Mouse (Mus musculus) B cell, adult 2 months (primary cell): Measurements from ENCODE around the gene Gpr19.
A peak's percentile ranks its signal among the peaks of the same experiment; 100 is the strongest.

Source experiments
- DNase-seq, 2 experiments: peaks; one replicate each; pipeline ENCODE4 v3.0.0; 2022

The Gpr19 gene

DNA sequence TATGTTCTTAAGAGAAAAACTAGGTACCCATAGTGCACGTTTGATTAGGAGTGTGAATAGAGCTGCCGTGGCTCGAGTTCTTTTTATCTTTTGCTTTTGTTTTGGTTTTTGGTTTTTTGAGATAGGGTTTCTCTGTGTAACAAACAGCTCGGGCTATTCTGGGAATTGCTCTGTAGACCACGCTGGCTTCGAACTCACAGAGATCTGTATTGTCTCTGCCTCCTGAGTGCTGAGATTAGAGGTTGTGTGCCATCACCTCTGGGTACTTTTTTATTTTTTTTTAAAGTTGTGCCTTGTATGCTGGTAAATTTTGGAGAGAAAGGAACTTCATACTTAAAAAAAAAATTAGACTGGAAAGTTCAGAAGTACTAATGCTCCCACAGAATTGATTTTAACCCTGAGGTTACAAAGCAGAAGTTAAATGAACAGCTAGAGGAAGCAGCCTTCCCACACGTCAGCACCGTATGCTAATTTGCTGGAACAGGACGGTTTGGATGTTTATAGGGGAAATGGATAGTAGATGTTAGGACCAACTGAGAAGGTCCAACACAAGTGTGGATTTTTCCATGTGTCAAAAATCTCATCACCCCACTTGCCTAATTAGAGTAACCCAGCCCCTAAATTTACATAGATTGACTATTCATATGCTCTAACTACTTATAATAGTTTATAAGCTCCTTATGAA lies 24.3 kb upstream of the Gpr19 start:
- DNase-seq: peak; percentile 57 to 60

DNA sequence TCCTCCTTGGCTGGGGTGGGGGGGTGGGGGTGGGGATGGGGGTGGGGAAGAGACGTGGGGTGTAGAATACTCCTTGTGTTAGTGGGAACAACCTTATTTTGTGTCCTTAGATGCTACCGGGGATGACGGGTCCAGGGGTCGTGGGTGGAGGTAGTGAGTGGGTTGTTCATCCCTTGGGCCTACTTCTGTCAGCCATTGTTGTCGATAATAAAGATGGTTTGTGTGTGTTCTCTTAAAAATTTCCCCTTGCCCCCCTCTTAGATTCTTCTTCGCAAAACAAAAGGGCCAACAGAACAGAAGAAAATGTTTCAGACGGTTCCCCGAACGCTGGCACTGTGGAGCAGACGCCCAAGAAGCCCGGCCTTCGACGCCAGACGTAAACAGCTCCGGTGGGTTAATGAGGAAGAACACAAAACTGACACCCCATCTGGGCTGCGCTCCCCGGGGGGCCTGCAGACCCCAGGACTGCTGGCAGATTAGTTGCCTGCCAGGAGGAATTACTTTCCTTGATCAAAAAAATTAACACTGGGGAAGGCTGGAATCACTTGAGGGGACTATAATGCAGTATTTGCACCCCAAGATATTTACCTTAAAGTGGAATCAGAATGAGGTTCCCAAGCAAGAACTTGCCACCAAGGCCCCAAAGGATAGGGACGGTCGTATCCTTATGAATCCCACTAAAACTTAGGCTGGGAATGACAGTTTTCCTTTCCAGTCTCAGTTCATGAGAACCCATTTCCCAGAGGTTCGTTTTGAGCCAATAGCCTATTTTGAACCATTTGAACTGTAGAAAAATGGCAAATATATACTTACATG lies 23.5 kb upstream of the Gpr19 start:
- peak; percentile 50 to 55 for DNase-seq

GRCm38 (mm10) chr6:134921014-134921694 lies 22.8 kb upstream of the Gpr19 start:
- peak; percentile 61 to 68 for DNase-seq

GRCm38 (mm10) chr6:134920190-134921013 lies 22.0 kb upstream of the Gpr19 start, which contains the start of gene Cdkn1b:
TSS of gene Cdkn1b (plus strand) at chr6:134920401.
- DNase-seq: peak; percentile 86 to 88

- no peak for DNase-seq
Observed at GRCm38 (mm10) chr6:134919511-134920189, 21.3 kb upstream of the Gpr19 start.

DNA sequence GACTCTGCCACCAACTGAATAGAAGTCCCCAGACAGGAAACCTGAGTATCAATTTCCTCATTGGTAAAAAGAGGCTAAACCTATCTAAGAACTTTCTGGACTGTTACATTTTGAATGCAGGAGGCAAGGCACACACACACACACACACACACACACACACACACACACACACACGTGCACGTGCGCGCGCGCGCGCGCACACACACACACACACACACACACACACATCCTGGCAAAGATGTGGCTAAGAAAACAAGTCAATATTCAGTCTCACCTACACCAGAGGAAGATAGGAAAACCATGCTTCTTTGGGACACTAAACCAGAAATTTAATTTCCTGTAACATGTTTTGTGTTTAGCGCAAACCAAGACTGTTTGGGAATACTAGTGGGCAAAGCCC lies 20.4 kb upstream of the Gpr19 start:
- peak in 1 of 2 experiments; percentile 30 for DNase-seq

GRCm38 (mm10) chr6:134917087-134917486 lies 18.7 kb upstream of the Gpr19 start:
- peak; percentile 40 to 47 for DNase-seq

DNA sequence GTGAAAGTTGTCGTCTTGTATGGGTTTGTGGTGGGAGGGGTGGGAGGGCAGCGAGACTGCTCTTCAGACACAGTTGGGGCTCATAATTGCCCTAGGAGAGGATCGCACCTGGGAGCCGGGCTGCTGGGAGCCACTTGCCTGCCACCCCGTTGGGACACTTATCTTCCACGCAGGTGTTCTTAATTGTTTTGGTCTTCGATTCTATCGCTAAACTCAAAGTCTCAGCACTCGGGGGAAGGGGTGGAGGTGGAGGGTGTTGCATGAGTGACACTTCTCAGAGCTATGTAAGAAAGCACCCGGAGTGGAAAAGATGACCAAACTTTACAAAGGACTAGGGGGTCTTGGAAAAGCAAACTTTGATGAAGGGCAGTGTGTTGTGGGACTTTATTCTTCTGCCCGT lies 18.3 kb upstream of the Gpr19 start:
- peak; percentile 45 to 49 for DNase-seq

DNA sequence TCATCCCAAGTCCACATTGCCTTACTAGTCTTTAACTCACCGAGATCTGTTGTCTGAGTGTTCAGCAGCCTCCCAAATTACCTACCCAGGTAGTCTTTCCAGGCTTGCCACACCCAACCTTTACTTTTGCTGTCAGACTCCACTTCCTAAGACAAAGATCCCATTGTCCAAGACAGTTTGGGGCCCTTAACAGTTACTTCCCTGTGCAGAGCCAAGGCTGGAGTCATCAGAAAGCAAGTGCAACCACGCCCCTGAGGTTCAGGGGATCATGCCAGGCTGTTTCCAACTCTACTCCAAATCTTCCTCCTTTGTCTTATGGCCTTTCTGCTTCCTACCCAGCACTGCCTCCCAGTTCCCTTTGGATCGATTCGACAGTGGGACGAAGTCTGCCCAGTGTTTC lies 16.1 kb upstream of the Gpr19 start:
- DNase-seq: no peak

DNA sequence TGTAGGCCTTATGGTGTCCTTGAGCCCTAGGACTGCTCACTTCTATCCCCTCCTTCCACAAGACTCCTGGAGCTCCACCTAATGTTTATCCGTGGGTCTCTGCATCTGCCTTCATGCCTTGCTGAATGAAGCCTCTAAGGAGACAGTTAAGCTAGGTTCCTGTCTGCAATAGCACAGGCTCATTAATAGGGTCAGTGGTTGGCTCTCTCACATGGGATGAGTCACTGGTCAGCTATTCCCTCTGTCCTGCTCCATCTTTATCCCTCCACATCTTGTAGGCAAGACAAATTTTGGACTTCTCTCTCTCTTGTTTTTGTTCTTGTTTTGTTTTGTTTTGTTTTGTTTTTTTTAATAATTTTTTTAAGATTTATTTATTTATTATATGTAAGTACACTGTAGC lies 7.4 kb upstream of the Gpr19 start:
- DNase-seq: no peak

DNA sequence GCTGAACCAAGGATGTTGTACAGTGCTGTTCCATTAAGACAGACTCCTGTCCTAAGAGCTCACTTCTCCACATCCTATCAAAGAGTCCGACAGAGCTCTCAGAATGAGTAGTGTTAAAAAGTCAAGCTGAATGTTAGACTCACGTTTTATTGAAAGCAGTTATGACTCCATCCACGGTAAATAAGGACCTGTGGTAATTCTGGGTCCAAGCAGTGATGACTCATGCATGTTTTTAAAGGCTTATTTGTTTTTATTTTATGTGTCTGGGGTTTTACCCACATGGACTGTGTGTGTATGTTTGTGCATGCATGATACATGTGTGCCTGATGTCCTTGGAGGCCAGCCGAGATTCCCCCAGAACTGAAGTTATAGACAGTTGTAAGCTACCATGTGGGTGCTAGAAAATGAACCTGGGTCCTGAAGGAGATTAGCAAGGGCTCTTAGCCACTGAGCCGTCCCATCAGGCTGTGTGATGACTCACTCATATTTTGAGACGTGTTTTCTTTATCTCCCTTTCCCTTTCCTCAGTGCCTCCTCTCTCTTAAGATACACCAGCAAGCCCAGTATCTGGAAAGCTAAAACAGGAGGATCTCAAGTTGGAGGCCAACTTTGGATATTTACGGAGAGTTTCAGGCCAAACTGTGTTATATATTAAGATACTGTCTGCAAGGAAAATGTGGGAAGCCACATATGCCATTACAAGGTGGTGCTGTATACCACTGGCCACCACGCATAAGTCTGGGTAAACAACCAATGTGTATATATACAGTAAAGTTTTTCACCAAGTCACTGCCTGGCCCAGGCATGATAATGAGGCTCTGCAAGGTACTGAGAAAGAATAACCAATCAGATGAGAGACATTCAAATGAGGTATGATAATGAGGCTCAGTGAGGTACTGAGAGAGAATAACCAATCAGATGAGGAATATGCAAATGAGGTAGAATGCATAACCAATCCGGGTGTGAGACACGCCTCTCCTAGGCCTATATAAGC lies 5.8 kb upstream of the Gpr19 start:
- DNase-seq: no peak

DNA sequence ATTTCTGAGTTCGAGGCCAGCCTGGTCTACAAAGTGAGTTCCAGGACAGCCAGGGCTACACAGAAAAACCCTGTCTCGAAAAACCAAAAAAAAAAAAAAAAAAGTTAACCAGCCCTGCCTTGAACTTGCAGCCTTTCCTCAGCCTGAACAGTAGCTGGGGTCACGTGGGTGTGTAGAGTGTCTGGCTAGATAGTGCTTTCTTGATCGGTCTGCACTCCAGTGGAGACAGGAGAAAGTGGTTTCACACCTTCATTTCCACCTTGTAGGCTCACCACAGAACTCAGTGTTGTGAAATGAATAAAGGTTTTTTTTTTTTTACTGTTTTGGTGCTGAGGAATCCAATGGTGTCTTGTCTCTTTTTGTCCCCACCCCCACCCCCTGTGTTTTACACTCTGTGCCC lies 5.0 kb upstream of the Gpr19 start:
- DNase-seq: no peak

- peak; percentile 99 for DNase-seq
Observed at GRCm38 (mm10) chr6:134897443-134898094, 809 bp downstream of the Gpr19 start.

- peak; percentile 21 to 27 for DNase-seq
Observed at GRCm38 (mm10) chr6:134896570-134897436, 1.6 kb downstream of the Gpr19 start.

- DNase-seq: no peak
Observed at GRCm38 (mm10) chr6:134890436-134890835, 7.9 kb downstream of the Gpr19 start.

DNA sequence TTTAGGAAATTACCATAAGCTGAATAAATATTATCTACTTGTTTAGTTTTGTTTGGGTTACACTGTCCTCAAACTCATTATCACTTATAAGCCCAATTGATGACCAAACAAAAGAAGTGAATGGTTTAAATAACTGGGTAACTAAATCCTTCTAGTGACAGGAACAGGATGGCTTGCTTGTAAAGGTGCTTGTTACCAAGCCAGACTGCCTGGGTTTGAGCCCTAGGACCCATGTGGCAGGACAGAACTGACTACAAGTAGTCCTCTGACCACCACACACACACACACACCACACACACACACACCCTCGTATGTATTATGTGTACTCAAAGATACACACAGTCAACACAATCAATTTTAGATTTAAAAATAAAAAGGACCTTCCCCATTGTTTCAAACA lies 8.6 kb downstream of the Gpr19 start:
- no peak for DNase-seq

- DNase-seq: no peak
Observed at GRCm38 (mm10) chr6:134888563-134889017, 9.8 kb downstream of the Gpr19 start.

DNA sequence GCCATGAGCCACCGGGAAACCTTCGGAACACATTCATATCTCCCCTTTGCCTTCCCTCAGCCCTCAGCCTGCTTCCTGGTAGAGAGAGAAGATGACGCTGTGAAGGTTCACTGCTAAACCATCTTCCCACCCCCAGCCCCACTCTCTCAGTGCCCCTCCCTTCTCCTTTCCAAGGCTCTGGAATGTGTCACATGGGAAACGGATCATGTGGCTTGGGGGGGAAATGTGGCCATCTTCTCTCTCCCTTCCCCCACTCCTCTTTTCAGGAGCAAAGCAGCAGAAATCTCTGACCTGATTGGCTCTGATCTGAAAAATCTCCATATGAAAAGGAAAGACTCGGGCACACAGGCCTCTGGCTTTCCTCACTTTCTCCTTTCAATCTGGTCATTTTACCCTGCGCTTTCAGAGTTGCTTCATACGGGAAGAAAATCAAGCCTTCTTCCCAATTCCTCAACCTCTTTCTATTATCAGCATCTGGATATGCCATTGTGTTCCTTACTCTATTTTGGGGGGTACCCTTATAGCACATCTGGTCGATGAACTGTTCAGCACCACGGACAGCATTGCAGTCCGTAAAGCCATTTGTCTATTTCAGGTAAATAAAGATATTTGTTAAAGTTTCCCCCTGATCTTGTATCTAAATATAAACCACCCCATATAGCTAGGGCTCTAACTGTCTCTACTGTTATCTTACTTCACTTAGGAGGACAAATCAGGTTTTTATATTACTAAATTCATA lies 10.5 kb downstream of the Gpr19 start:
- no peak for DNase-seq
